Mouse (Mus musculus) brain, adult 10 weeks (tissue): Measurements from ENCODE around the gene Ly6f. TPM values are rescaled to one million over a fixed set of nuclear protein-coding genes. Genes with fewer than 3 reads are reported as not detected.

ENCODE experiments used
- polyA plus RNA-seq: library from polyadenylated mRNA; stranded (reverse); fragments of 350-450 nt; fragmentation: Illumina TruSeq; extraction: RNeasy Lipid Tissue Mini Kit (QIAGEN cat#74804); gene quantifications from one replicate; pipeline ENCODE4 v1.2.3, GENCODE M21; 2015; ENCODE audit warnings: low read depth, low replicate concordance

Gene Ly6f
- polyA plus RNA-seq, result not detected

GRCm38 (mm10) chr15:75268121-75268520 lies at the start of gene Ly6f:
Ly6f (plus strand) TSS chr15:75268421.

Other genes with a start within 250 kb of the Ly6f start
- 130 TPM for gene Ly6c1, start 219.6 kb upstream of the Ly6f start, polyA plus RNA-seq
- gene Ly6c2, start 156.5 kb upstream of the Ly6f start, polyA plus RNA-seq, result not detected
- not detected for gene Ly6g, start 113.2 kb upstream of the Ly6f start, polyA plus RNA-seq
- gene BC025446, start 52.0 kb upstream of the Ly6f start, polyA plus RNA-seq, result not detected